Mouse (Mus musculus): ENCODE measurements at regions not wholly inside any gene's neighbourhood (a gene's known extent, or its start where the extent isn't known, plus 50 kb on each side); places are given as distances from the start of the nearest gene placed in this dataset.

DNA sequence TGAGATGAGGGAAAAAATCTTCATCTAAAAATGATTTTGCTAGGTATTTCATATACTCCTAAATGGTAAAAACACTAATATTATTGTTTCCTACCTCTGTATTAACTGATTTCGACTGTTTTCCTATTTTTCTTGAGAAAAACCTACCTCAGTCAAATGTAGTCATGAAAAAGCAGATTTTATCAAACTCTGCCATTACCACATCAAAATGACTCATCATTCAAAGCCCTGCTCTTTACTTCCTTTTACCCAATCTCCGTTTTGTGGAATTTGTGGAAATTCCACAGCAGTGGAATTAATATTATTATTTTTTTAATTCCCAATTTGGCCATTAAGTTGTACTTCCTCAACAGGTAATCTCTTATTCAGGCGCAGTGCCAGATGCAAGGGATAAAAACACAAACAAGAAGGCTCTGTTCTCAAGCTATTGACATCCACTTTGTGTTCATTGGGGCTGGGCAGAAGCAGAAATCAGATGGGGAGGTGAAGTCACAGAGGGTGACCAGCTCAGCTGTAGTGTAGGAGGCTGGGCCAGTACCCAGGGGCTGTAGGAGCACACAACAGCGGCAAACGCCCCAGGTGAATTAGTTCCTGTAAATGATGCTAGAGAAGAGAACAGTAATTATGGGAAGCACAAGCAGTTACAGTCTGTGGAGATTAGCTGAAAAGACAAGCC lies 138.2 kb upstream of the Mocs2 start:
- DNase-seq (ENCODE audit: low spot score), result no peak

DNA sequence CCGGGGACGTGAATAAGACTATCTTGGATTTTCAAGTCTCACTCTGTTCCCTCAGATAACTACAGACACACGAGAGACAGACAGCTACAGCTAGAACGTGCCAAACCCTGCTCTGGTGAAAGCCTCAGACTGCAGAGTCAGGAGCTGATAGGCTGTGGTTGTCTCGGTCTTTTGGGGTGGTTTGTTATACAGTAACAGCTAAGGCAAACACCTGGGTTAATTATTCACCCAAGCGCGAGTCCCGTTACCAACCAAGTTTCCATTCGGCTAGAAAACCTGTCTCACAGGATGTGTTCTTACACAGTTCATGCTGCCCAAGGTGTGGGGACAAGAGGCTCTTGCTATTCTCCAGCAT lies 137.7 kb upstream of the Mocs2 start:
- no peak for DNase-seq (ENCODE audit: low spot score)

DNA sequence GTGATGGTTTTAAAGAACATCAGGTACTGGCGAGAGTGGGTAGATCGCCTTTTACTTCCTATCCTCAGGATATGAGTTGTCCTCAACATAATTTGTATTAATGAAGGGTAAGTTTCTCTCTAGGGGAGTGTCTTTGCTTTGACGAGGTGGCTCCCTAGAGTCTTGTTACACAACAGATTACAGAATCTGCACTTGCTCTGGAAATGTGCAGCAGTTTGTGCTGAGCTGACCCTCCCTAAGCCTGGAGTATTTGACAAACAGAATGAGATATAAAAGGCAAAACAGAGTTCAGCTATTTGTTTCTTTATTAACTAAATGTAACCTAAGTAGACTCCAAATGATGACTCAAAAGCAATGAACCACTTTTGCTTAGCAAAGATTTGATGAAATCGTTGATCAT lies 136.8 kb upstream of the Mocs2 start:
- no peak for DNase-seq (ENCODE audit: low spot score)

DNA sequence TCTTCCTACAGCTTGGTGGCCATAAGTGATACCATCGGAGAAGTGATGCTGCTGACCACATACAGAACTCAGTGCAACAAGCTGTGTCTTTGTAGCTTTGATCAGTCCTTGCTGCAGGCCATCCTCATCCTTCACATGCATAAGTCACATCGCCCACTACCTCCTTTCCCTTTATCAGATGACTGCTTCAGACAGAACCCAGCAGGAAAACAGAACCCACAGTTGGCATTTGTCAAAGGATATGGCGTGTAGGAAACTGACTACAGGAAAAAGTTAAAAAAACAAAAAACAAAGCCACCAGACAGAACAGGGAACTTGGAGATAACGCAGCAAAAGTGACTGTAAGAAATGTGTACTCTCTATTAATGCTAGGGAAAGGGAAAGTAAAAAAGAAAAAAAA lies 136.1 kb upstream of the Mocs2 start:
- no peak for DNase-seq (ENCODE audit: low spot score)

DNA sequence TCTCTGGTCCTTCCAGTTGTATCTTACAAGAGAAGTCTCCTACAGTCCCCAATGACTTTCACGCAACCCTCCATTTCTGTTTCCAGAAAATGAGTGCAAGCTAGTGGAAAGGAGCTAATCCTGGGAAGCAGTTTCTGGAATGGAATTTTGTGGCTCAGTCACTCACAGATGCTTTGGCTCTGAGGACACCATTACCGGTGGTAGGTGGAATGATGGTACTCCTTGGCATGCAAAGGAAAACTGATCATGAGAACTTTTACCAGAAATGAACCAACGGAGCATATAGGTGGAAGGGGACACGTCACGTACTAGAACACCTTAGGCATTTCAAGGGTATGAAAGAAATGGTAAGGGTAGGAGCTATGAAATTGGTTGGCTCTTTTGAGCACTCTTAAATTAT lies 135.1 kb upstream of the Mocs2 start:
- no peak for DNase-seq (ENCODE audit: low spot score)

DNA sequence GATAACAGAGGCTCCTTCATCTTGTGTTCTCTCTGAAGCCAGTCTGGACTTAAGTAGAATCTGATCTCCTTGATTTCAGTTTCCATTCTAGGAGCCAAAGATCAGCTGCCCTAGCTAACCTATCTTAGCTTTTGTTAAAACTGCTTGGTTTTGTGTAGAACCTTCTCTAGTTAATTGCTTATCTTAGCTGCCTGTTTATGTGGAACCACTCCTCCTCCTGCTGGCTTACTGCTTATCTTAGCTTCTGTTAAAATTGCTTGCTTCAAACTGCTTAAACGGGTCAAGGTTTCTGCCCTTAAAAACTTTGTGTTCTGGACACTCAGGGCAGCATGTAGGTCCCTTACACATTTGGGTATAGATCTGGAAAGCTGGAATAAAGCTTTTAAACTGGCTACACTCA lies 133.7 kb upstream of the Mocs2 start:
- DNase-seq (ENCODE audit: low spot score), result no peak

DNA sequence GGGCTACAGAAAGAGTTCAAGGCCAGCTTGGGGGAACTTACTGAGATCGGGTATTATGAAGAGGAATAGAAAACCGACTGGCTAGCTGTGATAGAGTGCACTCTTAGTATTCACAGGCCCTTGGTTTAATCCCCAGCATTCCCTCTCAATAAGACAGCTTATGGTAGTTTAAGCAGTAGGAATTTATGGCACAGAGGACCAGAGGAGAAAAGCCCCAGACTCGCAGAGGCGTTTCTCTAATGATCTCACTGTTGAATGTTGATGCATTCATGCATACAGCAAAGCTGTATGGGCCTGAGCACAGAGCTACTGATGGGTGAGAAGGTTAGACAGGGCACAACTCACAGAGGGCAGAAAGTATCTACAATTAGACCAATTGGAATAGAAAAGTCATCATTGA lies 132.7 kb upstream of the Mocs2 start:
- no peak for DNase-seq (ENCODE audit: low spot score)

DNA sequence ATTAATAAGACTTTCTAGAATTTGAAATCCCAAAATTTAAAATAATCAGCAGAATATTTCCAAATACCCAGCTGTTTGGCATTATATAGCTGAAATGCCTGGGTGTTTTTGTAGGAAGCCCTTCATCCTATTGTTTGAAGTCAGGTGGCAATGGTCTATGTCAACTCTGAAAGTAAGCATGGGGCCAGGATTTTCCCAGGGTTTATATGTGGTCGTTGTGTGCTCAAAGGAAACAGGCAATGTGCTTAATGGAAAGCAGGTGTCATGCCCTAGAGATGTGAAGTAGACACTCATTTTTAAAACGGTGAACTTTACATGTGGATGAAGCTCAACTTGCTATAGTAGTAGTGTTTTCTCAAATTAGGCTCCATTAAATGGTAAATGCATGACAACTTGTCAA lies 105.4 kb upstream of the Mocs2 start:
- DNase-seq (ENCODE audit: low spot score), result peak; percentile 5

DNA sequence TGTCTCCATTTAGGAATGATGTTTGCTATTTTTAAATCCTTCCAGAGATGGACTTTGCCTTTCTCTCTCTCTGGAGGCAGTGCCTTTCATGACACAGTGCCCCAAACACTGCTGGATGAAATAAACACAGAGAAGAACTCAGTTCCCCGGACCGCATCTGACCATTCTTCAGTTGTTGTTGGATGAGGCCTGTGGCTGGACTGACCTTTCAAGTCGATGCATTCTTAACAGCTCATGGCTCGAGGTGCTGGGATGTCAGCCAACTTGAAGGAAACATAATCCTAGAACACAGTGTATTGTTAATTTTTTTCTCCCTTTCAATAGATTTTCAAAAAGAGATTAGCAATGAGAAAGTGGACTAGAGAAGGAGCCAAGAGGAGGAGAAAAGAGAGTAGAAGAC lies 98.3 kb upstream of the Mocs2 start:
- no peak for DNase-seq (ENCODE audit: low spot score)

DNA sequence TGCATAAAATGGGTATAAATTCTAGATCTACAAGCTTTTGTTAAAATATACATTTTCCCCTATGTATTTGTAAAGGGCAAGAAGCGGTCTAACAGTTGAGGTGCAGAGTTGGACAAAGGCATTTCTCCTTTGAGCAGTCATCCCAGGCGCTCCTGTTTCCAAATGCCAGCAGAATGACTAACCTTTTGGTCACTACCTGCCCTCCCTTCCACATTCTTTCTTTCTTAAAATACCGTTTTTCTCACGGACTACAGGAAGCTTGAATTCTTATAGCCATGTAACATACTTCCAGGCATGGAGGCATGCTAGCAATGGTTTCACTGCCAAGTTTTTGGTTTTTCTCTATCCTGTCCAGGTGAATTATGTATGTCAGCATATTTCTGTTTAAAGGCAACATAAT lies 91.2 kb upstream of the Mocs2 start:
- DNase-seq (ENCODE audit: low spot score), result no peak

DNA sequence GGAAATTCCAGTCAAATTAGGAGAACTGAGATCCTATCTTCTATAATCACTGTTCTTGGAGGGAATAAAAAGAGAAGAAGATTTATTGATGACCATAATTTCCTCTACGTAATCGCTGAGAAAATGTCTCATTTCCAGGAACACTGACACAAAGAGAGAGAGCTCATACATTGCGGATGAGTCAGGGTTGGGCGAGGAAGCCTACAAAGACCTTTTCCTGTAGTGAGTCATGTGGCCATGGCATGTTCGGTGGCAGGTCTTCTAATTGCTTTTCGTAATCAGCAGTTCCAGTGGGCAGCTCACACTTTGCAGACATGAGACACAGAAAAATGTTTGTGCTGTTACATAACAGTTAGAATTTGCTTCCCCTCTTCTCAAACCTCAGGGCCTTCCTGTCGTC lies 83.0 kb upstream of the Mocs2 start:
- DNase-seq (ENCODE audit: low spot score), result no peak

DNA sequence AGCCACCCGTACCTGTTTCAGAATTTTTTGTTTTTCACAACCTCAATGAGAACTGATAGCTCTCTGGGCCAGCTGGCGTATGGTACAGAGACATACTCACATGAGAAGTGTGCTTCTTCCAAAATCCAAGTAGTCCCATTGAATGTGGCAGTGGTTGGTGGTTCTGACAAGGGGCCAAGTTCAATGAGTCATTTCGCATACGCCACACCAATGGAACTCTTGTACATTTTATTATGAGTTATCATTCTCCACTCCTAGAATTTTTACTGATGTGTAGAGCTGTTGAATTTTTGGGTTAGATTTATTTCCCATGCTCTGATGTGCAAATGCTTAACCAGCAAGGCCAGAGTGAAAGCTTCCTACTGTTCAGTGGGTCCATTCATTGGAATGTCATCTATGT lies 82.0 kb upstream of the Mocs2 start:
- no peak for DNase-seq (ENCODE audit: low spot score)

DNA sequence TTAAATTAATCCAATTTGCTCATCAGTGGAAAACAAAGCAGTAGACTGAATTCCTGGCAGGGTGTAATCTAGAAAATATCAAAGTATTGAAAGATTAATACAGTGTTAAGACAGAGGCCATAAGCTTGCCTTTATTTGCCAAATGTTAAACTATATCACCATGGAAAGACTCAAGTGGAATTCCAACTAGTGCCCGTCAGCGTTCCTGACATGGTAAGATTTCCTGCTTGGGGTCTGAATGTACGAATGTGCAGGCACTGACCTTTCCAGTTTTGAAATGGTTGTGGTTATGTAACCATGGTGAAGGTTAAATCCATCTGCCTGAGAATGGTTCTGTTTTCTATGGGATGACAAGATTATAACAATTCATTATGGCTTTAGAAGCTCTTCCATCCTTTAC lies 75.5 kb upstream of the Mocs2 start:
- DNase-seq (ENCODE audit: low spot score), result no peak

DNA sequence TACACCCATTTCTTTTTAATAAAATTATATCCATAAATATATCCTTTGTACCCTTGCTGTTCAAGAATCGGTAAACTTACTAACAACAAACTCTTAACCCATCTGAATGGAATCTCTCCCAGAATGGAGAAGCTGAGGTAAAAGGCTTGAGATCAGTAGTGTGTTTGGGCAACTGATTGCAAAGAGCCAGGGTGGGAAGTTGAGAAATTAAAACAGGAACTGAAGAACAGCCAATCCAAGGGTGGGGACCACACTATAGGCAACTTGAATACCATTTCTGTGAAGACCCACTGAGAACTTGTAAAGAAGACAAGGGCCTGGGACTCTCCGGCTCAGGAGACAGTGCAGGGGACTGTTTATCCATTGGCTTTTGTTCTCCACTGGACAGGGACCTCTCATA lies 72.2 kb upstream of the Mocs2 start:
- no peak for DNase-seq (ENCODE audit: low spot score)

DNA sequence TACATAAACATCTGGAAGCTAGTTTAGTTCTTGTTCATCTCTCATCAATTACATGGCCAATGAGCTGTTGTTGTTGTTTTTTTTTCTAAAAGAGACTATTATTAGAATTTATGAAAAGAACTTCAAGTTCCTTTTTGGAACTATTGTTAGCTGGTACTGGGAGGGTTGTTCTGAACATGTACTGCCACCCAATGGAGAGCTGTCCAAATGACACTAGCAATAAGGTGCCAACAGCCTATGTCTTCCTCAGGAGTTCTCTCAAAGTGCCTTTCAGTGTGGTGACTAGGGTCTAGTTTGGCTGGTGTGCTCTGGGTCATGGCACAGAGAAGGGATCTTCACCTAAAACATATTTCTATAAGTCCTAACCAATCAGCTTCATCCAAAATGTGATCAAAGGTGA lies 60.6 kb upstream of the Mocs2 start:
- DNase-seq (ENCODE audit: low spot score), result peak; percentile 36

DNA sequence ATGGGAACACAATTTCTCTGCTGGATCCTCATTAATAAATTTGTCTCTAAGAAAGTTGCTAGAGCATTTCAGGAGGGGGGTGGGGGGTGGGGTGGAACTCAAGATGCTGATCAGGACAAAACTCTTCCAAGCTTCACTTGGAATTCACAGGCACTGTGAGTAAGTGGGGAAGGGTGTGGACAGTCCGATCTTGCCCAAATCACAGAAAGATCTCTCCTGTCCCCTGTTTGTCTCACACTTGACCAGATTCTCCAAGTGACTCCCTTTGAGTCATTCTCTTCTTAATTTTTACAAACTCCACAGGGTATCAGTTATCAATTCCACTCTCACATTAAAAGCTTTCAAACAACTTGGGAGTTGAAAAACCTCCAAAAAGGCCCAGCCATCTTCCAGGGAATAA lies 58.1 kb upstream of the Mocs2 start:
- DNase-seq (ENCODE audit: low spot score), result no peak

DNA sequence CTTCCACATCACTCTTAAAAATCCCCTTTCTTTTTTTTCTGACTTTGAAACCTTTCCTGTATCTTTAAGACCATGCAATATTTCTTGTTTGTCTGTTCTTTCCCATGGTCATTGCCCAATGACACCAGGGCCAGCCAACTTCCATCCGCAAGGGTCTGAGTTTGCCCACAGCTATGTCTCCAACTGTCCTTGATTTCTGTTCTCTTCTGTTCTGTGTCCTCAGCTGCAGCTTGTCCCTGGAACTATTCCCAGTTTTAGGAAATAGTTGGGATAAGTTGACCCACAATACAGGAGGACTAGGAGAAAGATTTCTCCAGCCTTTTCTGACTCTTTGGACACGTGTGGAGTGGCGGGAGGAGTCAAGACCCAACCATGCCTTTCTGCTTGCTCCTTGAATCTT lies 57.1 kb upstream of the Mocs2 start:
- DNase-seq (ENCODE audit: low spot score), result no peak
